Mouse (Mus musculus) inflammation-experienced regulatory T-cells, adult 6 months (primary cell): ENCODE results near the gene Orm2. TPM values are rescaled to one million over a fixed set of nuclear protein-coding genes. Genes with fewer than 3 reads are reported as not detected.
A peak's percentile ranks its signal among the peaks of the same experiment; 100 is the strongest.
"Not testable (repeated sequence)": the region's sequence is repeated elsewhere in the genome, so short reads cannot be mapped to it uniquely, and the experiment has no call there.

Experiments
- ATAC-seq: one replicate; pipeline ENCODE4 v1.8.0; 2017
- polyA plus RNA-seq, 3 experiments: library from polyadenylated mRNA; unstranded; fragments of 100-300 nt; shearing (Covaris generic); gene quantifications; one replicate each; pipeline ENCODE4 v1.2.1; 2017

Gene Orm2
- polyA plus RNA-seq = 1 to 10 TPM in 2 of 3 experiments, not detected in 1; 1.6 to 2.8 TPM

- no peak for ATAC-seq
Observed at GRCm38 (mm10) chr4:63362150-63362549, at the start of gene Orm2. TSS of gene Orm2 (plus strand) at chr4:63362449.

- ATAC-seq = no peak
Observed at GRCm38 (mm10) chr4:63314063-63314462, 48.2 kb upstream of the Orm2 start.

GRCm38 (mm10) chr4:63316076-63316746 lies 46.0 kb upstream of the Orm2 start:
- ATAC-seq = no peak

- not testable (repeated sequence) for ATAC-seq
Observed at GRCm38 (mm10) chr4:63319566-63319965, 42.7 kb upstream of the Orm2 start.

- no peak for ATAC-seq
Observed at GRCm38 (mm10) chr4:63323275-63323815, 38.9 kb upstream of the Orm2 start.

- ATAC-seq = no peak
Observed at GRCm38 (mm10) chr4:63333403-63333802, 28.8 kb upstream of the Orm2 start.

- ATAC-seq = no peak
Observed at GRCm38 (mm10) chr4:63338414-63339076, 23.7 kb upstream of the Orm2 start.

GRCm38 (mm10) chr4:63342491-63342890 lies 19.8 kb upstream of the Orm2 start:
- no peak for ATAC-seq

GRCm38 (mm10) chr4:63343608-63344007 lies 18.6 kb upstream of the Orm2 start:
- no peak for ATAC-seq

GRCm38 (mm10) chr4:63344295-63344694 lies 18.0 kb upstream of the Orm2 start, which contains the start of gene Orm1:
TSS of gene Orm1 (plus strand) at chr4:63344560.
- ATAC-seq = no peak

- no peak for ATAC-seq
Observed at GRCm38 (mm10) chr4:63345261-63345660, 17.0 kb upstream of the Orm2 start.

GRCm38 (mm10) chr4:63346659-63347058 lies 15.6 kb upstream of the Orm2 start:
- ATAC-seq = no peak

- ATAC-seq = no peak
Observed at GRCm38 (mm10) chr4:63348524-63348923, 13.7 kb upstream of the Orm2 start.

GRCm38 (mm10) chr4:63355877-63356665 lies 6.2 kb upstream of the Orm2 start, which contains the start of gene Orm3:
TSS of gene Orm3 (plus strand) at chr4:63356162.
- peak; percentile 24 for ATAC-seq

- no peak for ATAC-seq
Observed at GRCm38 (mm10) chr4:63356981-63357570, 5.2 kb upstream of the Orm2 start.

GRCm38 (mm10) chr4:63359861-63360260 lies 2.4 kb upstream of the Orm2 start:
- no peak for ATAC-seq

GRCm38 (mm10) chr4:63368577-63368976 lies 6.3 kb downstream of the Orm2 start:
- peak; percentile 62 for ATAC-seq

- no peak for ATAC-seq
Observed at GRCm38 (mm10) chr4:63370897-63371296, 8.6 kb downstream of the Orm2 start.

GRCm38 (mm10) chr4:63371890-63372289 lies 9.6 kb downstream of the Orm2 start:
- peak; percentile 64 for ATAC-seq

GRCm38 (mm10) chr4:63373404-63373803 lies 11.2 kb downstream of the Orm2 start:
- no peak for ATAC-seq

- no peak for ATAC-seq
Observed at GRCm38 (mm10) chr4:63374331-63374730, 12.1 kb downstream of the Orm2 start.

- ATAC-seq = no peak
Observed at GRCm38 (mm10) chr4:63375367-63375766, 13.1 kb downstream of the Orm2 start.

GRCm38 (mm10) chr4:63377483-63377882 lies 15.2 kb downstream of the Orm2 start:
- no peak for ATAC-seq
